Mouse (Mus musculus) forebrain, postnatal 0 days (tissue): ENCODE results near the gene Dnaaf1. TPM values are rescaled to one million over a fixed set of nuclear protein-coding genes. Genes with fewer than 3 reads are reported as not detected.

ENCODE experiments used
- ATAC-seq: fragments of 200-750 bp; cut with Nextera tagmentation; 2 replicates; pipeline ENCODE4 v1.8.0; 2017; ENCODE audit warnings: mild to moderate bottlenecking, moderate library complexity
- DNase-seq: peaks from one replicate; pipeline ENCODE4 v3.0.0-alpha.2; 2015
- H3K27ac ChIP-seq: fragments of 300-500 bp; sonication (generic); 2 replicates; pipeline ENCODE4 v1.5.1; 2014; ENCODE audit warnings: low read depth, mild to moderate bottlenecking, antibody characterized with exemption, low read length, moderate library complexity, mixed read lengths
- H3K27me3 ChIP-seq: fragments of 300-500 bp; sonication (generic); 2 replicates; pipeline ENCODE4 v1.6.1; 2014; ENCODE audit warnings: mild to moderate bottlenecking, low read length, mixed read lengths; ENCODE audit not compliant: insufficient read depth
- H3K36me3 ChIP-seq: fragments of 300-500 bp; sonication (generic); 2 replicates; pipeline ENCODE4 v1.6.1; 2014; ENCODE audit warnings: mild to moderate bottlenecking, moderate library complexity; ENCODE audit not compliant: insufficient read depth
- H3K4me1 ChIP-seq: fragments of 300-500 bp; sonication (generic); 2 replicates; pipeline ENCODE4 v1.6.1; 2014; ENCODE audit warnings: antibody characterized with exemption; ENCODE audit not compliant: insufficient read depth
- H3K4me2 ChIP-seq: fragments of 300-500 bp; sonication (generic); 2 replicates; pipeline ENCODE4 v1.6.1; 2014; ENCODE audit warnings: low read depth, mild to moderate bottlenecking, moderate library complexity
- H3K4me3 ChIP-seq: fragments of 300-500 bp; sonication (generic); 2 replicates; pipeline ENCODE4 v1.5.1; 2014; ENCODE audit warnings: low read depth, low read length, mixed read lengths
- H3K9ac ChIP-seq: fragments of 300-500 bp; sonication (generic); 2 replicates; pipeline ENCODE4 v1.6.1; 2014; ENCODE audit warnings: mild to moderate bottlenecking
- H3K9me3 ChIP-seq: fragments of 300-500 bp; sonication (generic); 2 replicates; pipeline ENCODE4 v1.6.1; 2016; ENCODE audit warnings: low read length
- CTCF ChIP-seq: sonication (generic); IDR thresholded peaks from 2 replicates; pipeline ENCODE4 v1.5.1; 2016; ENCODE audit warnings: antibody characterized with exemption, control low read depth, low read depth
- WGBS: fragments of 180-500 bp; shearing (Covaris S2); extraction: QIAGEN DNeasy Blood & Tissue Kit; methylation state at CpG from one replicate; pipeline ENCODE4 v1.1.7; 2014; 5-methylcytosine and 5-hydroxymethylcytosine counted together
- polyA plus RNA-seq: library from polyadenylated mRNA; unstranded; fragments of >200 nt; fragmentation: Nextera tagmentation; extraction: Ambion mirVana; gene quantifications from 2 replicates; pipeline ENCODE4 v1.2.1, GENCODE M21; 2015
- total RNA-seq: library from RNA; depleted of rRNA; stranded (reverse); fragments of >200 nt; gene quantifications from 2 replicates; pipeline ENCODE4 v1.2.3, GENCODE M21; 2014

Dnaaf1 gene
- total and polyA plus RNA-seq, 2 experiments from 2014 or later, result 0.98 TPM; not detected in 1

DNA sequence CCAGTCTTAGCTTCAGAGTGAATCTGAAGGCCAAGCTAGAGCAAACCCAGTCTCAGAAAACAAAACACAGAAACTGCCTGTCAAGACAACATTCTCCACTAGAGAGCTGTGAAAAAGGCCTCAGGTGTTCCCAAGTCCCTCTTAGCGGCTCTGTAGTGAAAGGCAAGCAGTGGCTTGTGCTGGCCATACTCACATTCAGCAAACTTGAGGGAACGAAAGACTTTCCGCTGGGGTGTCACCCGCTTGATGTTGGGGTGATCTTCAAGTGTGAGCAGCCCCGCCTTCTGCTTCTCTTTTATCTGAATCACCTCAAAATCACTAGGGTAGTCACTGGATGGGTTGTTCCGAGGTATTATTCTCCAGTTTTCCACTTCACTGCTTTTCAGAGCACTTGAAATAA is 29.2 kb upstream of the Dnaaf1 start:
- no peaks in the 10 kb centered on the region for H3K4me1 ChIP-seq
- no peak overlapping the region for H3K4me2 ChIP-seq
- no peak for ATAC-seq
- no peak overlapping the region for H3K27ac ChIP-seq
- WGBS, result 83% methylated on average over 6 of the region's 6 CpGs
- no peak for DNase-seq
- no peaks in the 10 kb centered on the region for H3K27me3 ChIP-seq
- no peaks in the 10 kb centered on the region for H3K9me3 ChIP-seq
- no peak for TF ChIP-seq CTCF
- H3K36me3 ChIP-seq, result peaks cover 54% of the 10 kb centered on the region
- H3K4me3 ChIP-seq, result no peak overlapping the region
- H3K9ac ChIP-seq, result no peak overlapping the region

DNA sequence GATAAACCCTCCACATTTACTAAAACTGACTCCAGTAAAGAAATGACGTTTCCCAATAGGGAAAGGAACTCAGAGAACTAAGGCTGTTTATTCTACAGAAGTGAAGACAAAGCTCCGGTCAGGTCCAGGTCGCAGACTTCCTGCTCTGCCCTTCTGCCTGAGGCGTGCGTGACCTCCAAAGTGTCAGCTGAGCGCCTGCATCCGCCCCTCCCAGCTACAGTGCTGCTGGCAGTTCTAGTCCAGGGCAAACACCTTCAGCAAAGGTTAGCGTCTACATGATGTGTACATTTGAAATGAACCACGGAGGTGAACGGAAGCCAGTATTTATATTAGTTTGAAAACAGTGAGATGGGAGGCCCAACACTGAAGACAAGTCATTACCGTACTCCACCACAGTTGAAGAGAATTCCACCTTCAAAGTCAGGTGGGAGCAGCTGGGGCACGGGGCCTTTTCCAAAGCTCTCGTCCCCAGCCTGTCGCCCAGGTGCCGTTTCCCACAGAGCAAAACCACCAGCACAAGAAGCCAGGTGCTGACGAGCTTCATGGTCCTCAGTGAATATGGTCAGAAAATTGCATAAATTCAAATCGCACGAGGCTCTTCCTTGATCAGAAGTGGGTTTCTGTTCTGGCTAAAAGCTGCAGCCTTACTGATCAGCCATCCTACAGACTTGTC is 27.9 kb upstream of the Dnaaf1 start:
- no peak for TF ChIP-seq CTCF
- Histone ChIP-seq H3K27ac (no peak overlapping the region), H3K9me3 (no peaks in the 10 kb centered on the region), H3K9ac (no peak overlapping the region), H3K4me3 (no peak overlapping the region), H3K4me1 (no peaks in the 10 kb centered on the region), H3K4me2 (no peak overlapping the region), H3K36me3 (peaks cover 41% of the 10 kb centered on the region), H3K27me3 (no peaks in the 10 kb centered on the region)
- ATAC-seq (no peak), DNase-seq (no peak)
- WGBS, result 91% methylated on average over 18 of the region's 18 CpGs

DNA sequence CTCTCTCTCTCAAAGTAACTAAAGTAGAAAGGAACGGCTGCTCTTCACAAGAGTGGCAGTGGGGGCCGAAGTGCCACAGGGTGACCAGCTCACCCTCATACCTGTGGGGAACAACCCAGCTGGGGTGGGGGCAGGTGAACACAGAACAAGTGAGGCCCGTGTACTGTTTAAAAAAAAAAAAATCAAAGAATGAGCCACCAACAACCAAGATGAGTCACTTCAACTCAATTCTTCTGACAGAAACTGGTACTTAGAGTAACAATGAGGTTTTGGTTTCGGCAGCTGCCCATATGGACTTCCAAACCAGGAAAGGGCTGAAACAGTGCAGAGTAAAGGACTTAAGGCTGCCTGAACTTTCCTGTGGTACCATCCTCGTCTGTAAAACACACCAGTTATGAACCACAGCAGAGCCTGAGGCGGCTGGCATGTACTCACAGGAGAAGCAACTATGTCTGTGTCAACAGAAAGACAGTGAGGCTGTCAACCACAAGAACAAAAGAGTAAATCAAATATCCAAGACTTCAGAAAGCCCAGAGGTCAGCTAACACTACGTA is 26.4 kb upstream of the Dnaaf1 start:
- no peak overlapping the region for H3K4me2 ChIP-seq
- no peaks in the 10 kb centered on the region for H3K9me3 ChIP-seq
- TF ChIP-seq CTCF, result no peak
- no peak overlapping the region for H3K27ac ChIP-seq
- no peak for DNase-seq
- 78% methylated on average over 7 of the region's 7 CpGs for WGBS
- H3K9ac ChIP-seq, result no peak overlapping the region
- ATAC-seq, result no peak
- H3K4me3 ChIP-seq, result no peak overlapping the region
- peaks cover 28% of the 10 kb centered on the region for H3K36me3 ChIP-seq
- no peaks in the 10 kb centered on the region for H3K27me3 ChIP-seq
- H3K4me1 ChIP-seq, result no peaks in the 10 kb centered on the region

- WGBS, result 76% methylated on average over 2 of the region's 2 CpGs
- H3K27me3 ChIP-seq, result no peaks in the 10 kb centered on the region
- no peak for DNase-seq
- no peaks in the 10 kb centered on the region for H3K9me3 ChIP-seq
- no peak overlapping the region for H3K9ac ChIP-seq
- H3K4me1 ChIP-seq, result peaks cover 10% of the 10 kb centered on the region; the same call in 1 of the 2 replicates
- H3K4me2 ChIP-seq, result no peak overlapping the region
- H3K4me3 ChIP-seq, result no peak overlapping the region
- no peak for ATAC-seq
- no peak for TF ChIP-seq CTCF
- H3K27ac ChIP-seq, result no peak overlapping the region
- H3K36me3 ChIP-seq, result no peaks in the 10 kb centered on the region
These were observed 22.1 kb upstream of the Dnaaf1 start for GRCm38 (mm10) chr8:119552967-119553366.

- Histone ChIP-seq H3K27me3 (no peaks in the 10 kb centered on the region), H3K4me3 (no peak overlapping the region), H3K4me1 (peaks cover 13% of the 10 kb centered on the region; the same call in 1 of the 2 replicates), H3K9ac (no peak overlapping the region), H3K4me2 (no peak overlapping the region), H3K36me3 (peaks cover 6% of the 10 kb centered on the region), H3K9me3 (no peaks in the 10 kb centered on the region), H3K27ac (no peak overlapping the region)
- DNase-seq, result no peak
- no peak for TF ChIP-seq CTCF
- no peak for ATAC-seq
- 30% methylated on average over 6 of the region's 6 CpGs for WGBS
These were observed 19.2 kb upstream of the Dnaaf1 start for GRCm38 (mm10) chr8:119555861-119556260.

DNA sequence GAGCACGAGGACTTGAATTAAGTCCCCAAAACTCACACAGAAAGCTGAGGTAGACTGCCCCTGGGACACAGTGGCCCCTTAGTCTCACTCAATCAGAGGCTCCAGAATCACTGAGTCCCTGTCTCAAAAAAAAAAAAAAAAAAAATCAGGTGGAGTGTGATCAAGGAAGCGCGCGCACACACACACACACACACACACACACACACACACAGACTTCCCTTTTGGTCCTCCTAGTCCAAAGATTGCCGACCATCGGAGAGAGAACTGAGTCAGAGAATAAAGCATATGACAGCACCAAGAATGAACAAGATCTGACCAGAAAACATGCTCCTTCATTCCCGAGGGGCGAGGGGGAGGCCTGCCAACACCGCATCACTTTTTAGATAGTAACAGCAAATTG is 17.9 kb upstream of the Dnaaf1 start:
- 76% methylated on average over 9 of the region's 9 CpGs for WGBS
- no peaks in the 10 kb centered on the region for H3K9me3 ChIP-seq
- H3K4me1 ChIP-seq, result peaks cover 13% of the 10 kb centered on the region; the same call in 1 of the 2 replicates
- peak overlapping the region; percentile 87 for H3K4me2 ChIP-seq
- no peak overlapping the region for H3K27ac ChIP-seq
- ATAC-seq (no peak), DNase-seq (no peak)
- peak overlapping the region; percentile 89 for H3K4me3 ChIP-seq
- TF ChIP-seq CTCF, result no peak
- no peaks in the 10 kb centered on the region for H3K27me3 ChIP-seq
- H3K36me3 ChIP-seq, result peaks cover 13% of the 10 kb centered on the region
- H3K9ac ChIP-seq, result peak overlapping the region; percentile 88; the same call in 1 of the 2 replicates

DNA sequence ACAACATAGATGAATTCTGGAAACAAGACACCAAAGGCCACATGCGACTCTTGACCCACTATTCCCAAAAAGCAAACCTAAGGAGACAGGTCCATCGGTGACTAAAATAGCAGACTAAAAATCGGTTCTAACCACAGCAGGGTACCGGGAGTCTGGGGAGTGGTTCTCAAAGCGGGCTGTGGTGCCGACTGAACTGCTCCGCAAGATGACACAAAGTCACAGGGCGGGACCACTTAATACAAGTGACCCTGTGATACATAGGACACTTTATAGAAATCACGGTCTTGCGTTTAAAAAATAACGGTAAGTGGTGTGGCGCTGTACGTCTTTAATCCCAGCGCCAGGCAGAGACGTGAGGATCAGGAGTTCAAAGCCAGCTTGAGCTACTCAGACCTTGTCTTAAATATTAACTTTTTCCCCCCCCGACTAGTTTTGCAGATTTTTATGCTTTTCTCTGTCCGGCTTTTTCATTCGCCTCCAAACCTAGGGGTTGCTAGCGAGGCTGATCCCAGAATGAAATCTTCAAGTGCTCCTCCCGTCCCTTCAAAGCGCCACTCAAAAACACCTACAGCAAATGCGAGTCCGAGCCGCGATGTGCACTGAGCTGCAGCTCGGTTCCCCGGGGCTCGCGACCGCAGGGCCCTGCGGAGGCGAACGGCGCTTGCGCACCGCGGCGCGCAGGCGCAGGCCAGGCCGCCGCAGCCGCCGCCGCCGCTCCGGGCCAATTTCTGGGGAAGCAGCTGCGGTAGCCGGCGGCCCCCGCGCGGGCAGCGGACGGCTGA is 17.0 kb upstream of the Dnaaf1 start:
- Histone ChIP-seq H3K4me2 (peak overlapping the region; percentile 87), H3K27ac (peak overlapping the region; percentile 95), H3K4me1 (peaks cover 13% of the 10 kb centered on the region; the same call in 1 of the 2 replicates), H3K9me3 (no peaks in the 10 kb centered on the region), H3K27me3 (no peaks in the 10 kb centered on the region), H3K4me3 (peak overlapping the region; percentile 89), H3K36me3 (peaks cover 22% of the 10 kb centered on the region), H3K9ac (peak overlapping the region; percentile 88)
- peak; percentile 93 for ATAC-seq
- TF ChIP-seq CTCF, result no peak; the same call in 1 of the 2 replicates
- under 1% methylated on average over 55 of the region's 55 CpGs for WGBS
- no peak for DNase-seq
